Mouse (Mus musculus) kidney, postnatal 0 days (tissue): ENCODE measurements at regions not wholly inside any gene's neighbourhood (a gene's known extent, or its start where the extent isn't known, plus 50 kb on each side); places are given as distances from the start of the nearest gene placed in this dataset.

Experiments
- ATAC-seq: fragments of 200-750 bp; cut with Nextera tagmentation; replicated peaks from 2 replicates; pipeline ENCODE4 v1.8.0; 2017; ENCODE audit warnings: low read depth, moderate number of reproducible peaks, moderate TSS enrichment, moderate library complexity; ENCODE audit not compliant: low FRiP score
- DNase-seq: peaks from one replicate; pipeline ENCODE4 v3.0.0-alpha.2; 2016; ENCODE audit warnings: low spot score
- H3K27ac ChIP-seq: fragments of 300-500 bp; sonication (generic); 2 replicates; pipeline ENCODE4 v1.5.1; 2014; ENCODE audit warnings: mild to moderate bottlenecking
- H3K27me3 ChIP-seq: fragments of 300-500 bp; sonication (generic); 2 replicates; pipeline ENCODE4 v1.6.1; 2014; ENCODE audit warnings: low read length, mixed read lengths; ENCODE audit not compliant: insufficient read depth
- H3K36me3 ChIP-seq: fragments of 300-500 bp; sonication (generic); 2 replicates; pipeline ENCODE4 v1.6.1; 2014; ENCODE audit warnings: low read length, mixed read lengths; ENCODE audit not compliant: insufficient read depth
- H3K4me1 ChIP-seq: fragments of 300-500 bp; sonication (generic); replicated peaks from 2 replicates; pipeline ENCODE4 v1.6.1; 2014; ENCODE audit warnings: antibody characterized with exemption, low read length, mixed read lengths; ENCODE audit not compliant: insufficient read depth
- H3K4me2 ChIP-seq: fragments of 300-500 bp; sonication (generic); 2 replicates; pipeline ENCODE4 v1.6.1; 2014; ENCODE audit warnings: mild to moderate bottlenecking, low read length, moderate library complexity, mixed read lengths
- H3K4me3 ChIP-seq: fragments of 300-500 bp; sonication (generic); replicated peaks from 2 replicates; pipeline ENCODE4 v1.5.1; 2014; ENCODE audit warnings: low read depth, low read length
- H3K9ac ChIP-seq: fragments of 300-500 bp; sonication (generic); 2 replicates; pipeline ENCODE4 v1.6.1; 2014; ENCODE audit warnings: low read depth, low read length
- H3K9me3 ChIP-seq: fragments of 300-500 bp; sonication (generic); replicated peaks from 2 replicates; pipeline ENCODE4 v1.6.1; 2016; ENCODE audit warnings: low read length, inconsistent platforms, mixed read lengths
- CTCF ChIP-seq: IDR thresholded peaks from 2 replicates; pipeline ENCODE4 v1.5.1; 2016; ENCODE audit warnings: antibody characterized with exemption, low read depth, mild to moderate bottlenecking, moderate library complexity
- WGBS: fragments of 180-500 bp; shearing (Covaris S2); extraction: QIAGEN DNeasy Blood & Tissue Kit; methylation state at CpG from one replicate; pipeline ENCODE4 v1.1.7; 2014; 5-methylcytosine and 5-hydroxymethylcytosine counted together

DNA sequence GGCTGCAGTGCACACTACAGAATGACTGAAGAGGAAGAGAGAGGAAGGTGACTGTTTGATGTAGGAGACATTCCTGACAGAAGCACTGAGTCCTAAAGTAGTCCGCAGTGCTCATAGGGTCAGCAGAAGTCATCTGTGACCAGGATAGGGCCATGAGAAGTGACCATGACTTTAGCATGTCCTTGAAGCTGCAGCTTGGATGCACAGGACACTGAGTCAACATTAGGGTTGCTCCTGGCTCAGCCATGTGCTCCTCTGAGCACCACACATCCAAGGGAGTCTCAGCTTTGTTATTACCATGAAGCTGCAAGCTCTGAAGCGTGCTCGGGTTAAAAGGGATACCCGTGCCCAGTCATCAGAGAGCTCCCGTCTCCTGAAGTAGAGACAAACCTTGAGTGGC lies 164.3 kb downstream of the Rap2a start:
- DNase-seq, result no peak
- Histone ChIP-seq H3K27me3 (no peaks in the 10 kb centered on the region), H3K4me2 (no peak overlapping the region), H3K9ac (no peak overlapping the region), H3K4me3 (no peak overlapping the region), H3K9me3 (no peaks in the 10 kb centered on the region), H3K36me3 (no peaks in the 10 kb centered on the region), H3K4me1 (no peaks in the 10 kb centered on the region), H3K27ac (no peak overlapping the region)
- no peak for ATAC-seq
- no peak for TF ChIP-seq CTCF
- WGBS, result 76% methylated on average over 5 of the region's 5 CpGs

DNA sequence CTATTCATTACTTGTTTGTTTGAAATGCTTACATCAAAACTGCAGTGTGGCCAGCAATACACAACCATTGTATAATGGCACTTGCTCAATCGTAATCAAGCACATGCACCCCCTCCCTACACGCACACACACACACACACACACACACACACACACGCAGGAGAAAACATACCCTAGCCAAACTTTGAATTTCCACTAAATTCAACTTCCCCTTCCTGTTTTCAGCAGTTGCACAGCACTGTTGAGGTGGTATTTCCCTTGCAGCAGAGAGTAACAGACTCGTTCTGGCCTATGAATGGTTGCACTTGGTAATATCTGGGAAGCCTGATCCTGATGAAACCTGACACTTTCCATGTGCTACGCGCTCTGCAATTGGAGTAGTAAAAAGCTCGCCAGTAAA lies 173.8 kb downstream of the Rap2a start:
- no peaks in the 10 kb centered on the region for H3K36me3 ChIP-seq
- ATAC-seq (no peak), DNase-seq (no peak)
- 84% methylated on average over 7 of the region's 7 CpGs for WGBS
- H3K4me2 ChIP-seq, result no peak overlapping the region
- H3K27me3 ChIP-seq, result no peaks in the 10 kb centered on the region
- H3K27ac ChIP-seq, result no peak overlapping the region
- H3K9ac ChIP-seq, result no peak overlapping the region
- no peak overlapping the region for H3K4me3 ChIP-seq
- TF ChIP-seq CTCF, result no peak
- no peaks in the 10 kb centered on the region for H3K9me3 ChIP-seq
- no peaks in the 10 kb centered on the region for H3K4me1 ChIP-seq

DNA sequence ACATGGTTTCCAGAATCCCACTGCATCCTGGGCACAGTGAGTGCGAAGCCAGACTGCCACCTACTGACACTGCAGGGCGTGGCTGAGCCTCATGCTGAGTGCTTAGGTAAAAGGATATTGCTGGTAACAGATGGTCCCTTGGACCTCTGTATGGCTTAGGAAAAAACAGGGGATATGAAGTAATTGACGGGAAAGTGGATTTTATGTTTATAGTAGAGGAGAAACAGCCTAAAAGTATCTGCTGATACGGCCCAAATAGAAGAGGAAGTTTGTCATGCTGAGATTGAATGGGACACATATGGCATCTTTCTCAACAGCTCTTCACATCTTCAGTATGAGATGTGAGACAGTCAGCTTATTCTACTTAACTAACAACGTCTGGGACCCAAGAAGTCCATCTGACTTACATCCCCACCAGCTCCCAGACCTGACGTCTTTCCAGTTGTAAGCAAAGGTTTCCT lies 182.1 kb downstream of the Rap2a start:
- Histone ChIP-seq H3K27ac (no peak overlapping the region), H3K4me3 (no peak overlapping the region), H3K4me2 (no peak overlapping the region), H3K36me3 (no peaks in the 10 kb centered on the region), H3K9ac (no peak overlapping the region), H3K27me3 (no peaks in the 10 kb centered on the region), H3K9me3 (no peaks in the 10 kb centered on the region), H3K4me1 (no peaks in the 10 kb centered on the region)
- ATAC-seq (no peak), DNase-seq (peak; percentile 58)
- WGBS, result 55% methylated on average over 6 of the region's 6 CpGs
- TF ChIP-seq CTCF, result peak; percentile 70

DNA sequence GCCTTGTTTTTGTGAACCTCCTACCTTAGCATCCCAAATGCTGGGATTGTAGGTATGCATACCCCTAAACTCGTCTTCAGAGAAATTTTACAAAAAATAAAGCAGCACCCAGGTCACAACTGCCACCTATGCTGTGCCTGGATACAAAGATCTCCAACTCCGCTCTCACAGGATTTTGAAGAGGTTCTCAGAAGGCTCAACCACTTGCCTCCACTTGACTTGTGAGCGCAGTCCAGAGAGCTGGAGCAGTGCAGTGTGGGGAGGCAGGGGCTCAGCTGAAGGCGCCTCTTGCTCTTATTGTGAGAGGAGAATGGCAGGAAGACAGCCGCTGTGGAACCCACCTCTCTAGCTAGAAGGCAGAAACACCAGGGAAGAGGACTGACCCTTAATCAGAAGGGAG lies 182.9 kb downstream of the Rap2a start:
- H3K27me3 ChIP-seq, result no peaks in the 10 kb centered on the region
- H3K4me1 ChIP-seq, result no peaks in the 10 kb centered on the region
- TF ChIP-seq CTCF, result no peak
- 76% methylated on average over 5 of the region's 5 CpGs for WGBS
- H3K4me3 ChIP-seq, result no peak overlapping the region
- DNase-seq, result no peak
- ATAC-seq, result no peak
- no peak overlapping the region for H3K9ac ChIP-seq
- H3K27ac ChIP-seq, result no peak overlapping the region
- no peaks in the 10 kb centered on the region for H3K36me3 ChIP-seq
- H3K9me3 ChIP-seq, result no peaks in the 10 kb centered on the region
- no peak overlapping the region for H3K4me2 ChIP-seq

DNA sequence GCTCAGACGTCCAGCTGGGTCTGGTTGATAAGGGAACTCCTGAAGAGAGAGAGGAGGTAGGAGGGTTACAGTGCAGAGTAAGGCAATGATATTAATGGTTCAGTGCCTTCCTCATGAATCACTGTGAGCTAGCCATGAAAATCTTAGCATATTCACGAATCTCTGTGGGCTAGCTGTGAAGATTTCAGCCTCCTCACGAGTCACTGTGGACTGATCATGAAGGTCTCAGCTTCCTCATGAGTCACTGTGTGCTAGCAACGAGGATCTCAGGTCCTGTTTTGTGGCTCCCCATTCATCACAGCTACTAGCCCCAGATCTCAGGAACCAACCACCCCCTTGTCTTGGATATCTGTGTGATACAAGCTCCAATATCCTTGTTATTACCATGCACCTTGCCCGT lies 191.4 kb downstream of the Rap2a start:
- no peak for TF ChIP-seq CTCF
- Histone ChIP-seq H3K4me3 (no peak overlapping the region), H3K9ac (no peak overlapping the region)

DNA sequence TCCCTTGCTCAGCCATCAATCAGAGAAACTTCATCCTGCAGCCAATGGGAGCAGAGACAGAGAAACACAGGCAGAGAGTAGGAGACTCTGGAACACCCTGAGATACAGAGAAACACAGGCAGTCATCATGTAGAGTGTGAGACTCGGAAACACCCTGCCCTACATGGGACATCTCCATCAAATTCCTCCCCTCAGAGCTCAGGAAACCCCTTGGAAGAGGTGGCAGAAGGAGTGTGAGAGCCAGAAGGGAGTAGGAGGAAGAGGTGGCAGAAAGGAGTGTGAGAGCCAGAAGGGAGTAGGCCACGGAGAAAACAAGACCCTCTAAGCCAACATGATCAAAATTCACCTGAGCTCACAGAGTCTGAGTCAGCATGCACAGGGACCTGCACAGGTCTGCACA lies 197.5 kb downstream of the Rap2a start:
- 74% methylated on average over 2 of the region's 2 CpGs for WGBS
- Histone ChIP-seq H3K36me3 (no peaks in the 10 kb centered on the region), H3K9ac (no peak overlapping the region), H3K27me3 (no peaks in the 10 kb centered on the region), H3K4me1 (no peaks in the 10 kb centered on the region), H3K27ac (no peak overlapping the region), H3K4me3 (no peak overlapping the region), H3K4me2 (no peak overlapping the region), H3K9me3 (no peaks in the 10 kb centered on the region)
- no peak for TF ChIP-seq CTCF
- DNase-seq (no peak), ATAC-seq (no peak)

More for the DNA sequence above, 191.4 kb downstream of the Rap2a start:
- ATAC-seq (no peak), DNase-seq (no peak)
- Histone ChIP-seq H3K4me1 (no peaks in the 10 kb centered on the region), H3K36me3 (no peaks in the 10 kb centered on the region), H3K27me3 (no peaks in the 10 kb centered on the region), H3K27ac (no peak overlapping the region), H3K4me2 (no peak overlapping the region), H3K9me3 (no peaks in the 10 kb centered on the region)
- 70% methylated on average over 5 of the region's 5 CpGs for WGBS

DNA sequence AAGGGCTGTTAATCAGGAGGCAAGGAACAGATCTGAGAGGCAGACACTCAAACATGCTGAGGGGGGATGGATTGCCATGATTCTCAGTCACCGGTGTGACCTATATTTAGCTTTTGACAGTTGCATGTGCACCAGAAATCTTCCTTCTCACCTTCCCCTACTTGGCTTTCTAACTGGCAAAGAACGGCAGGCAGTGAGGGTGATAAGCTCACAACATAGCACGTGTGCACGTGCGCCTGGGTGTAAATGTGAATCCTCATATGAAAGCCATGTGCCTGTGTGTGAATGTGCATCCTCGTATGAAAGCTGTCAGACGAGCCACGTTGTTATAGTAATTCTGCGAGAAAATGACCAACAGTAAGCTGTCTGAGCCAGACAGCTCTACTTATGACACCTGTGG lies 200.3 kb downstream of the Rap2a start:
- Histone ChIP-seq H3K4me1 (no peaks in the 10 kb centered on the region), H3K27me3 (no peaks in the 10 kb centered on the region), H3K9ac (no peak overlapping the region), H3K27ac (no peak overlapping the region), H3K9me3 (no peaks in the 10 kb centered on the region), H3K36me3 (no peaks in the 10 kb centered on the region), H3K4me2 (no peak overlapping the region), H3K4me3 (no peak overlapping the region)
- TF ChIP-seq CTCF, result no peak
- DNase-seq, result no peak
- ATAC-seq, result no peak
- WGBS, result 83% methylated on average over 9 of the region's 9 CpGs
